8 mouse cellular contexts compared by ENCODE assay signal in genomic region chr9:108759805-108760204, GRCm38 (mm10). TPM values are rescaled to one million over a fixed set of nuclear protein-coding genes. Genes with fewer than 3 reads are reported as not detected.
DNase-seq lines count a peak whose midpoint lies in the region; ATAC-seq and TF ChIP-seq lines count a peak whose summit lies in the region.

No protein-coding gene starts in this region.

- H3K27ac ChIP-seq in hindbrain, embryonic 11.5 days (ENCODE audit: low read depth, low read length): no peak overlapping the region
- no peak overlapping the region for H3K27ac ChIP-seq in hindbrain, embryonic 16.5 days (ENCODE audit: low read depth, low read length)

- H3K27me3 ChIP-seq in hindbrain, embryonic 11.5 days (ENCODE audit: control insufficient read depth, insufficient read depth, low read length): no peaks in the 10 kb centered on the region
- H3K27me3 ChIP-seq in hindbrain, embryonic 16.5 days (replicated peaks; ENCODE audit: control insufficient read depth, insufficient read depth, low read length): no peaks in the 10 kb centered on the region
- H3K27me3 ChIP-seq in E14TG2a.4 (ENCODE audit: insufficient read depth, low read length): no peaks in the 10 kb centered on the region

- H3K4me1 ChIP-seq in hindbrain, embryonic 11.5 days (replicated peaks; ENCODE audit: control insufficient read depth, insufficient read depth, low read length): no peaks in the 10 kb centered on the region
- H3K4me1 ChIP-seq in hindbrain, embryonic 16.5 days (ENCODE audit: control insufficient read depth, insufficient read depth, low read depth, low read length): no peaks in the 10 kb centered on the region
- peaks cover 41% of the 10 kb centered on the region for H3K4me1 ChIP-seq in E14TG2a.4 (replicated peaks; ENCODE audit: low read depth, low read length)

- 48% methylated on average over 2 of the region's 2 CpGs for WGBS in hindbrain, embryonic 11.5 days
- 60% methylated on average over 2 of the region's 2 CpGs for WGBS in hindbrain, embryonic 16.5 days

- H3K9me3 ChIP-seq in hindbrain, embryonic 11.5 days (ENCODE audit: control insufficient read depth, low read length): no peaks in the 10 kb centered on the region
- no peaks in the 10 kb centered on the region for H3K9me3 ChIP-seq in hindbrain, embryonic 16.5 days (ENCODE audit: control insufficient read depth, low read length)
- no peaks in the 10 kb centered on the region for H3K9me3 ChIP-seq in E14TG2a.4 (ENCODE audit: low read length)

- H3K36me3 ChIP-seq in hindbrain, embryonic 11.5 days (ENCODE audit: control insufficient read depth, insufficient read depth, low read length): no peaks in the 10 kb centered on the region
- no peaks in the 10 kb centered on the region for H3K36me3 ChIP-seq in hindbrain, embryonic 16.5 days (ENCODE audit: control insufficient read depth, insufficient read depth, low read length)
- H3K36me3 ChIP-seq in E14TG2a.4 (ENCODE audit: insufficient read depth, low read length): no peaks in the 10 kb centered on the region

- H3K4me2 ChIP-seq in hindbrain, embryonic 11.5 days (replicated peaks; ENCODE audit: low read depth, low read length): no peak overlapping the region
- H3K4me2 ChIP-seq in hindbrain, embryonic 16.5 days (ENCODE audit: low read length): no peak overlapping the region

- ATAC-seq in hindbrain, embryonic 11.5 days (ENCODE audit: low FRiP score): no peak
- ATAC-seq in hindbrain, embryonic 16.5 days: no peak
- peak; percentile 55; the same call in 1 of the 2 replicates for ATAC-seq in neutrophil, adult 5-6 weeks (ENCODE audit: extremely low read depth, insufficient number of reproducible peaks, low FRiP score, poor library complexity, severe bottlenecking)
- no peak for ATAC-seq in frontal cortex, adult (ENCODE audit: low TSS enrichment)

- no peak overlapping the region for H3K9ac ChIP-seq in hindbrain, embryonic 11.5 days (ENCODE audit: low read depth, low read length)
- no peak overlapping the region for H3K9ac ChIP-seq in hindbrain, embryonic 16.5 days (ENCODE audit: low read depth, low read length)

- DNase-seq in hindbrain, embryonic 11.5 days (ENCODE audit: low spot score): peak; percentile 55
- DNase-seq in adrenal gland, postnatal 25 days: peak; percentile 41
- peak; percentile 45 for DNase-seq in kidney, postnatal 14 days
- DNase-seq in cerebellum, adult 8-10 months: no peak

- peak; percentile 98 for TF ChIP-seq CTCF in E14TG2a.4 (conservative IDR thresholded peaks at IDR 0.05; ENCODE audit: low read length)

- H3K4me3 ChIP-seq in hindbrain, embryonic 11.5 days (ENCODE audit: low read depth, low read length): no peak overlapping the region
- H3K4me3 ChIP-seq in hindbrain, embryonic 16.5 days (ENCODE audit: low read length): no peak overlapping the region
- H3K4me3 ChIP-seq in E14TG2a.4 (replicated peaks; ENCODE audit: low read length): peak overlapping the region; percentile 59; the same call in 1 of the 2 replicates

RNA-seq across cellular contexts. Expression of gene Ip6k2, which starts 23.8 kb away (rescaled TPM):
- polyA plus RNA-seq in hindbrain, embryonic 11.5 days (2014; fragmentation: Nextera tagmentation; extraction: Ambion mirVana): 122 and 136 TPM in 2 replicates
- polyA plus RNA-seq in hindbrain, embryonic 16.5 days (2015; fragmentation: Nextera tagmentation; extraction: Ambion mirVana): 178 and 185 TPM in 2 replicates
- 79.3 and 92.7 TPM in 2 replicates for total RNA-seq in adrenal gland, postnatal 25 days (2021)
- 70.6 and 87.9 TPM in 2 replicates for total RNA-seq in neutrophil, adult 5-6 weeks (2017)

RNA-seq across cellular contexts. Expression of gene Nckipsd, which starts 48.4 kb away (rescaled TPM):
- 10.5 and 13.0 TPM in 2 replicates for polyA plus RNA-seq in hindbrain, embryonic 11.5 days (2014; fragmentation: Nextera tagmentation; extraction: Ambion mirVana)
- polyA plus RNA-seq in hindbrain, embryonic 16.5 days (2015; fragmentation: Nextera tagmentation; extraction: Ambion mirVana): 32.2 and 35.1 TPM in 2 replicates
- 7.3 and 10.6 TPM in 2 replicates for total RNA-seq in adrenal gland, postnatal 25 days (2021)
- 9.7 and 11.3 TPM in 2 replicates for total RNA-seq in neutrophil, adult 5-6 weeks (2017)
